Mouse (Mus musculus) lung, postnatal 25 days (tissue): Measurements from ENCODE around the gene Dph1.

ENCODE experiments used
- DNase-seq: peaks from one replicate; pipeline ENCODE4 v3.0.0; 2022; ENCODE audit warnings: low spot score

Dph1 gene

DNA sequence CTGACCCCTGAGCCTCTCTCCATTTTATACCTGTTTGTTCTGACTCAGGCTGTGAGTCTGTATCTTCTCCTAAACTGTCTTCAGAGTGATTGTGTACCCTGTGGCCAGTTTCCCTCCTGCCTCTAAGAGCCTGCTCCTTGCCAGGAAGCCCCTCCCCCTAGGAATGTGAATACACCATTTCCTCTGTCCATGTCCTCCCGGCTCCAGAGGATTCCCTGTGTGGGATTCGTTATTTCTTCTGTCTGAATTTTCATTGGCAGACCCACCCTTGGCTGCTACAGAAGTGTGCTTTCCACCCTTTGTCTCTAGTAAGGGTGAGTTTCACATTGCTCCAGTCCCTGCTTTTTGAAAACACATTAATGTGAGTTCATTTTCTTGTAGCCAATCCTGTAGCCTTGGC, 57.1 kb downstream of the Dph1 start:
- peak; percentile 73 for DNase-seq

- no peak for DNase-seq
Observed at GRCm38 (mm10) chr11:75133391-75133790, 57.6 kb downstream of the Dph1 start.

DNA sequence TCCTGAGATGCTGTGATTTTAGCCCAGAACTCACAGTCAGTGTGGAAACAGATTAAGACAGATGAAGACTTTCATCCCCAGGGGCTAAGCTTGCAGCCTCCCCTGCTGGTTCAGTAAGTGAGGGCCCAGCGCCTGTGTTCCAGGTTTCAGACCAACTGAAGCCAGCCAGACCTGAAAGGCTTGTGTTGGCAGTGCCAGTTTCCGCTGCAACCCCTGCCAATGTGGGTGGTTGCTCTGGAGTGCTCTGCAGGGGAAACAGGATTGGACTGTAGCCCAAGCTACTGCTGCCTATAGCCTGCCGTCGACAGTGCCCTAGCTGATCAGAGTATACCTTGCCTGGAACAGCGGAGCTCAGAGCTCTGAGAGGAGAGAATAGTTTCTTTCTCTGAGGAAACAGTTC, 58.8 kb downstream of the Dph1 start:
- peak; percentile 82 for DNase-seq

- DNase-seq = no peak
Observed at GRCm38 (mm10) chr11:75131300-75131699, 59.7 kb downstream of the Dph1 start.

DNA sequence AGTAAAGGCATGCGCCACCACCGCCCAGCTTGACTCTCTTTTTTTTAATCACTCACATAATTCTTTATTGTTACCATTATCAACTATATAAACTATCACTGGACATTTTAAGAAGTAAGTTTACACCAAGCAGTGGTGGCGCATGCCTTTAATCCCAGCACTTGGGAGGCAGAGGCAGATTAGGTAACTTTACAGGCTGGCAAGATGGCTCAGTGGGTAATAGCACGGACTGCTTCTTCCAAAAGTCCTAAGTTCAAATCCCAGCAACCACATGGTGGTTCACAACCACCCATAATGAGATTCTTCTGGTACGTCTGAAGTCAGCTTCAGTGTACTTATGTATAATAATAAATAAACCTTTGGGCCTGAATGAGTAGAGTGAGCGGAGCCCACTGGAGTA, 61.6 kb downstream of the Dph1 start:
- no peak for DNase-seq
